Mouse (Mus musculus) midbrain, embryonic 11.5 days (tissue): Measurements from ENCODE around the gene Lsmem1. TPM values are rescaled to one million over a fixed set of nuclear protein-coding genes. Genes with fewer than 3 reads are reported as not detected.

ENCODE experiments used
- ATAC-seq: fragments of 200-750 bp; cut with Nextera tagmentation; 2 replicates; pipeline ENCODE4 v1.8.0; 2017; ENCODE audit warnings: moderate TSS enrichment, moderate library complexity; ENCODE audit not compliant: low FRiP score
- DNase-seq: peaks from one replicate; pipeline ENCODE4 v3.0.0; 2015; ENCODE audit warnings: low spot score; ENCODE audit errors: missing footprints
- H3K27ac ChIP-seq: fragments of 300-500 bp; sonication (generic); 2 replicates; pipeline ENCODE4 v1.5.1; 2014; ENCODE audit warnings: low read depth, low read length
- H3K27me3 ChIP-seq: fragments of 300-500 bp; sonication (generic); 2 replicates; pipeline ENCODE4 v1.6.1; 2014; ENCODE audit warnings: mild to moderate bottlenecking, low read length, moderate library complexity, mixed read lengths; ENCODE audit not compliant: control insufficient read depth, insufficient read depth
- H3K36me3 ChIP-seq: fragments of 300-500 bp; sonication (generic); 2 replicates; pipeline ENCODE4 v1.6.1; 2014; ENCODE audit warnings: mild to moderate bottlenecking, low read length, moderate library complexity, mixed read lengths; ENCODE audit not compliant: control insufficient read depth, insufficient read depth
- H3K4me1 ChIP-seq: fragments of 300-500 bp; sonication (generic); 2 replicates; pipeline ENCODE4 v1.6.1; 2014; ENCODE audit warnings: low read length; ENCODE audit not compliant: control insufficient read depth, insufficient read depth
- H3K4me2 ChIP-seq: fragments of 300-500 bp; sonication (generic); 2 replicates; pipeline ENCODE4 v1.6.1; 2014; ENCODE audit warnings: mild to moderate bottlenecking, moderate library complexity
- H3K4me3 ChIP-seq: fragments of 300-500 bp; sonication (generic); 2 replicates; pipeline ENCODE4 v1.5.1; 2014; ENCODE audit warnings: low read depth, low read length
- H3K9ac ChIP-seq: fragments of 300-500 bp; sonication (generic); 2 replicates; pipeline ENCODE4 v1.6.1; 2014; ENCODE audit warnings: low read length
- H3K9me3 ChIP-seq: fragments of 300-500 bp; sonication (generic); 2 replicates; pipeline ENCODE4 v1.6.1; 2016; ENCODE audit warnings: low read length; ENCODE audit not compliant: control insufficient read depth
- WGBS: fragments of 180-500 bp; shearing (Covaris S2); extraction: QIAGEN DNeasy Blood & Tissue Kit; methylation state at CpG from one replicate; pipeline ENCODE4 v1.1.7; 2014; 5-methylcytosine and 5-hydroxymethylcytosine counted together
- polyA plus RNA-seq: library from polyadenylated mRNA; unstranded; fragments of >200 nt; fragmentation: Nextera tagmentation; extraction: Ambion mirVana; gene quantifications from 2 replicates; pipeline ENCODE4 v1.2.1, GENCODE M21; 2014

Gene Lsmem1
- polyA plus RNA-seq, 1 experiment from 2014 or later = not detected

GRCm38 (mm10) chr12:40232231-40232630 lies 32.9 kb upstream of the Lsmem1 start:
- ATAC-seq (no peak), DNase-seq (no peak)
- no peaks in the 10 kb centered on the region for H3K4me1 ChIP-seq
- WGBS = 89% methylated on average over 1 of the region's 1 CpGs
- H3K36me3 ChIP-seq = no peaks in the 10 kb centered on the region
- H3K4me2 ChIP-seq = no peak overlapping the region
- no peak overlapping the region for H3K27ac ChIP-seq
- no peaks in the 10 kb centered on the region for H3K9me3 ChIP-seq
- H3K9ac ChIP-seq = no peak overlapping the region
- H3K4me3 ChIP-seq = no peak overlapping the region
- no peaks in the 10 kb centered on the region for H3K27me3 ChIP-seq

GRCm38 (mm10) chr12:40231632-40232031 lies 32.3 kb upstream of the Lsmem1 start:
- ATAC-seq (no peak), DNase-seq (no peak)
- Histone ChIP-seq H3K36me3 (no peaks in the 10 kb centered on the region), H3K4me2 (no peak overlapping the region), H3K27ac (no peak overlapping the region), H3K4me1 (no peaks in the 10 kb centered on the region), H3K9ac (no peak overlapping the region), H3K27me3 (no peaks in the 10 kb centered on the region), H3K9me3 (no peaks in the 10 kb centered on the region), H3K4me3 (no peak overlapping the region)
- WGBS = 92% methylated on average over 2 of the region's 2 CpGs

GRCm38 (mm10) chr12:40224171-40224880 lies 25.0 kb upstream of the Lsmem1 start:
- 94% methylated on average over 9 of the region's 9 CpGs for WGBS
- H3K27me3 ChIP-seq = no peaks in the 10 kb centered on the region
- H3K9me3 ChIP-seq = no peaks in the 10 kb centered on the region
- peaks cover 15% of the 10 kb centered on the region for H3K4me1 ChIP-seq
- ATAC-seq = no peak
- no peak overlapping the region for H3K9ac ChIP-seq
- H3K4me2 ChIP-seq = no peak overlapping the region
- H3K36me3 ChIP-seq = no peaks in the 10 kb centered on the region
- no peak overlapping the region for H3K4me3 ChIP-seq
- peak; percentile 72 for DNase-seq
- no peak overlapping the region for H3K27ac ChIP-seq

- Histone ChIP-seq H3K9me3 (no peaks in the 10 kb centered on the region), H3K27ac (no peak overlapping the region), H3K27me3 (no peaks in the 10 kb centered on the region), H3K9ac (peak overlapping the region; percentile 55; the same call in 1 of the 2 replicates), H3K4me2 (peak overlapping the region; percentile 64), H3K36me3 (no peaks in the 10 kb centered on the region), H3K4me1 (peaks cover 15% of the 10 kb centered on the region), H3K4me3 (peak overlapping the region; percentile 96)
- DNase-seq (no peak), ATAC-seq (no peak)
- 58% methylated on average over 10 of the region's 10 CpGs for WGBS
These were observed 24.4 kb upstream of the Lsmem1 start for GRCm38 (mm10) chr12:40223676-40224075.

- no peaks in the 10 kb centered on the region for H3K36me3 ChIP-seq
- DNase-seq (peak; percentile 99), ATAC-seq (peak; percentile 97)
- H3K4me3 ChIP-seq = peak overlapping the region; percentile 96
- peaks cover 15% of the 10 kb centered on the region for H3K4me1 ChIP-seq
- peak overlapping the region; percentile 95 for H3K9ac ChIP-seq
- H3K9me3 ChIP-seq = no peaks in the 10 kb centered on the region
- H3K27me3 ChIP-seq = no peaks in the 10 kb centered on the region
- peak overlapping the region; percentile 84 for H3K27ac ChIP-seq
- peak overlapping the region; percentile 65 for H3K4me2 ChIP-seq
- 0% methylated on average over 46 of the region's 47 CpGs for WGBS
These were observed 23.9 kb upstream of the Lsmem1 start for GRCm38 (mm10) chr12:40223082-40223619.

GRCm38 (mm10) chr12:40222251-40223081 lies 23.2 kb upstream of the Lsmem1 start:
- peak overlapping the region; percentile 84 for H3K27ac ChIP-seq
- H3K4me2 ChIP-seq = peak overlapping the region; percentile 65
- peak; percentile 98 for DNase-seq
- H3K9ac ChIP-seq = peak overlapping the region; percentile 95
- H3K4me1 ChIP-seq = peaks cover 15% of the 10 kb centered on the region
- peak; percentile 93 for ATAC-seq
- H3K36me3 ChIP-seq = no peaks in the 10 kb centered on the region
- H3K9me3 ChIP-seq = no peaks in the 10 kb centered on the region
- WGBS = under 1% methylated on average over 81 of the region's 81 CpGs
- H3K27me3 ChIP-seq = no peaks in the 10 kb centered on the region
- H3K4me3 ChIP-seq = peak overlapping the region; percentile 96

- no peaks in the 10 kb centered on the region for H3K9me3 ChIP-seq
These were observed 22.3 kb upstream of the Lsmem1 start for GRCm38 (mm10) chr12:40221611-40222010.

GRCm38 (mm10) chr12:40220896-40221295 lies 21.6 kb upstream of the Lsmem1 start:
- DNase-seq (peak; percentile 81), ATAC-seq (no peak)
- H3K36me3 ChIP-seq = peaks cover 4% of the 10 kb centered on the region; the same call in 1 of the 2 replicates
- H3K9ac ChIP-seq = peak overlapping the region; percentile 95; the same call in 1 of the 2 replicates
- no peak overlapping the region for H3K27ac ChIP-seq
- 49% methylated on average over 3 of the region's 3 CpGs for WGBS
- H3K4me3 ChIP-seq = peak overlapping the region; percentile 96
- no peaks in the 10 kb centered on the region for H3K9me3 ChIP-seq
- no peaks in the 10 kb centered on the region for H3K27me3 ChIP-seq
- H3K4me2 ChIP-seq = peak overlapping the region; percentile 65
- H3K4me1 ChIP-seq = peaks cover 15% of the 10 kb centered on the region

More at GRCm38 (mm10) chr12:40221611-40222010, 22.3 kb upstream of the Lsmem1 start:
- 26% methylated on average over 5 of the region's 5 CpGs for WGBS
- Histone ChIP-seq H3K27ac (no peak overlapping the region), H3K36me3 (peaks cover 4% of the 10 kb centered on the region; the same call in 1 of the 2 replicates), H3K9ac (peak overlapping the region; percentile 95), H3K4me3 (peak overlapping the region; percentile 96), H3K4me1 (peaks cover 15% of the 10 kb centered on the region), H3K4me2 (peak overlapping the region; percentile 65), H3K27me3 (no peaks in the 10 kb centered on the region)
- DNase-seq = peak; percentile 82
- no peak for ATAC-seq
